Mouse (Mus musculus): ENCODE data around the gene Psmd13. TPM values are rescaled to one million over a fixed set of nuclear protein-coding genes. Genes with fewer than 3 reads are reported as not detected.

Gene Psmd13
- polyA plus RNA-seq, 1 experiment, result 96.6 TPM

- Histone ChIP-seq H3K4me3 (ENCODE audit: insufficient read depth, low read length) (no peak within 1 kb of the TSS), H3K4me1 (ENCODE audit: control insufficient read depth, insufficient read depth, low read length) (0 out of 2 replicates have a peak, but pooled peaks cover 1% of the 10 kb centered on the region), H3K27ac (ENCODE audit: insufficient read depth, low read length) (no peak within 1 kb of the TSS)
- TF ChIP-seq POLR2A (IDR thresholded peaks at IDR 0.05; ENCODE audit: extremely low read depth, insufficient read depth, low read length) (no peak), CTCF (IDR thresholded peaks at IDR 0.05; ENCODE audit: extremely low read depth, insufficient read depth, low read length) (no peak)
Measured at GRCm38 (mm10) chr7:140900220-140900619, 18.5 kb downstream of the Psmd13 start, which contains the start of gene Cox8b. TSS of gene Cox8b (minus strand) at chr7:140900446.

- TF ChIP-seq POLR2A (IDR thresholded peaks at IDR 0.05; ENCODE audit: extremely low read depth, insufficient read depth, low read length), result no peak
- TF ChIP-seq CTCF (IDR thresholded peaks at IDR 0.05; ENCODE audit: extremely low read depth, insufficient read depth, low read length), result no peak
Measured at GRCm38 (mm10) chr7:140902036-140902875, 20.5 kb downstream of the Psmd13 start.

DNA sequence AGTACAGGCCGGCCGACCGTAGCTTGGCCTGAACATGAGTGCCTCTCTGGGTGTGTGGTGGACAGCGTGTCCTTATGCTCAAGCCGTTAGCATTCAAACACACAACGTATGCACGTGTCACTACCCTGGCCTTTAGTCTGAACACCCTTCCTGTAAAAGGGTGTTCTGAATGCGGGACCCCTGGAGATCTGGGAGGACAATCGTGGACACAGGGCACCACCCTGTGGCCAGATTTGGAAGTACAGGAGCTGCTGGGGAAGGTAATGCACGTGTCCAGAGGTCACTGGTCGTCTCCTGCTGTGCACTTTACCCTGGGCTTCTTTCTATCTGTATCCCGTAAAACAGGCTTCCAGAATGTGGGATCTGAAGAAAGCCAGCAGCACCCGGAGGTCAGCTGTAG lies 21.4 kb downstream of the Psmd13 start:
- Histone ChIP-seq H3K4me3 (ENCODE audit: insufficient read depth, low read length) (no peak overlapping the region), H3K4me1 (ENCODE audit: control insufficient read depth, insufficient read depth, low read length) (0 out of 2 replicates have a peak, but pooled peaks cover 1% of the 10 kb centered on the region), H3K27ac (ENCODE audit: insufficient read depth, low read length) (no peak overlapping the region)
- TF ChIP-seq POLR2A (IDR thresholded peaks at IDR 0.05; ENCODE audit: extremely low read depth, insufficient read depth, low read length) (no peak), CTCF (IDR thresholded peaks at IDR 0.05; ENCODE audit: extremely low read depth, insufficient read depth, low read length) (peak; percentile 89)

More at GRCm38 (mm10) chr7:140902036-140902875, 20.5 kb downstream of the Psmd13 start:
- Histone ChIP-seq H3K4me3 (ENCODE audit: insufficient read depth, low read length) (no peak overlapping the region), H3K27ac (ENCODE audit: insufficient read depth, low read length) (no peak overlapping the region), H3K4me1 (ENCODE audit: control insufficient read depth, insufficient read depth, low read length) (0 out of 2 replicates have a peak, but pooled peaks cover 1% of the 10 kb centered on the region)

DNA sequence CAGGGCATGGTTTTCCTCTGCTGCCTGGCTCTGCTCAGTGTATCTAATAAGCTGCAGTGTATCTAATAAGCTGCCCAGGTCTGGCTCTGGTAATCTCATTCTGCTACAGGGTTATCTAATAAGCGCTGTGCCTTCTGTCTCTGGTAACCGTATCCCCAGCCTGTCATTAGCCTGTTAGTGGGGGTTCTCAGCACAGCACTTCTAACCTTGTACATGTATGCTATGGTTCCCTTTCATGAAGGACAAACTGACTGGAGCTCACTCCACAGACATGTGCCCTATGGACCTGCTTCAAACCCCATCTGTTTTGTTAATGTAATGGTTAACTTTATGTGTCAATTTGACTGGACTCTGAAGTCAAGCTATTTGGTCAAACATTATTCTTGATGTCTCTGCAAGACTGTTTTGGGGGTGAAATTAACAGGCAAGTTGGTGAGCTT lies 23.9 kb downstream of the Psmd13 start:
- TF ChIP-seq CTCF (IDR thresholded peaks at IDR 0.05; ENCODE audit: extremely low read depth, insufficient read depth, low read length) (no peak), POLR2A (IDR thresholded peaks at IDR 0.05; ENCODE audit: extremely low read depth, insufficient read depth, low read length) (no peak)
- H3K27ac ChIP-seq (ENCODE audit: insufficient read depth, low read length), result no peak overlapping the region
- H3K4me1 ChIP-seq (ENCODE audit: control insufficient read depth, insufficient read depth, low read length), result 0 out of 2 replicates have a peak, but pooled peaks cover 1% of the 10 kb centered on the region
- H3K4me3 ChIP-seq (ENCODE audit: insufficient read depth, low read length), result no peak overlapping the region

DNA sequence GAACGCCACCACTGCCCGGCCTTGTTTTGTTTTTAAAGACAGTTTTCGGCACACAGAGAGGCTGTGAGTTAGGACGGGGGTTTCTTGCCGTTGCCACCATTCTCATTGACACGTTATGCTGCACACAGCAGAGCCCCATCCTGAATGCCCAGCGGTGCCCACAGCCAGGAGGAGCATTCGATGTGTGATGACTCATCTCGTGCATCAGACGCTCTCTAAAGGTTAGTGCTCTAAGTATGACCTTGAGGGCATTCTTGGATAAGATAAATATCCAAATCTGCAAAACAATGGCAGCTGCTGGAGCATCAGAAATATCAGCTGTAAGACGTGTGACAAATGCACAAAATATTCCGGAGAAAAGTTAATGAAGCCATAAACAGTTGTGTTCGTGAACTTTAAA lies 25.4 kb downstream of the Psmd13 start:
- no peak overlapping the region for H3K27ac ChIP-seq (ENCODE audit: insufficient read depth, low read length)
- no peak overlapping the region for H3K4me3 ChIP-seq (ENCODE audit: insufficient read depth, low read length)
- no peak for TF ChIP-seq POLR2A (IDR thresholded peaks at IDR 0.05; ENCODE audit: extremely low read depth, insufficient read depth, low read length)
- TF ChIP-seq CTCF (IDR thresholded peaks at IDR 0.05; ENCODE audit: extremely low read depth, insufficient read depth, low read length), result no peak
- no peaks in the 10 kb centered on the region for H3K4me1 ChIP-seq (ENCODE audit: control insufficient read depth, insufficient read depth, low read length)

GRCm38 (mm10) chr7:140907697-140908096 lies 25.9 kb downstream of the Psmd13 start:
- 0 out of 2 replicates have a peak, but pooled peaks cover 1% of the 10 kb centered on the region for H3K4me1 ChIP-seq (ENCODE audit: control insufficient read depth, insufficient read depth, low read length)
- no peak overlapping the region for H3K27ac ChIP-seq (ENCODE audit: insufficient read depth, low read length)
- TF ChIP-seq POLR2A (IDR thresholded peaks at IDR 0.05; ENCODE audit: extremely low read depth, insufficient read depth, low read length) (no peak), CTCF (IDR thresholded peaks at IDR 0.05; ENCODE audit: extremely low read depth, insufficient read depth, low read length) (no peak)
- H3K4me3 ChIP-seq (ENCODE audit: insufficient read depth, low read length), result no peak overlapping the region

- no peak for TF ChIP-seq POLR2A (IDR thresholded peaks at IDR 0.05; ENCODE audit: extremely low read depth, insufficient read depth, low read length)
- TF ChIP-seq CTCF (IDR thresholded peaks at IDR 0.05; ENCODE audit: extremely low read depth, insufficient read depth, low read length), result no peak
- Histone ChIP-seq H3K4me1 (ENCODE audit: control insufficient read depth, insufficient read depth, low read length) (0 out of 2 replicates have a peak, but pooled peaks cover 1% of the 10 kb centered on the region), H3K27ac (ENCODE audit: insufficient read depth, low read length) (no peak overlapping the region), H3K4me3 (ENCODE audit: insufficient read depth, low read length) (no peak overlapping the region; the same call in 1 of the 2 replicates)
Measured at GRCm38 (mm10) chr7:140908181-140908580, 26.4 kb downstream of the Psmd13 start.

DNA sequence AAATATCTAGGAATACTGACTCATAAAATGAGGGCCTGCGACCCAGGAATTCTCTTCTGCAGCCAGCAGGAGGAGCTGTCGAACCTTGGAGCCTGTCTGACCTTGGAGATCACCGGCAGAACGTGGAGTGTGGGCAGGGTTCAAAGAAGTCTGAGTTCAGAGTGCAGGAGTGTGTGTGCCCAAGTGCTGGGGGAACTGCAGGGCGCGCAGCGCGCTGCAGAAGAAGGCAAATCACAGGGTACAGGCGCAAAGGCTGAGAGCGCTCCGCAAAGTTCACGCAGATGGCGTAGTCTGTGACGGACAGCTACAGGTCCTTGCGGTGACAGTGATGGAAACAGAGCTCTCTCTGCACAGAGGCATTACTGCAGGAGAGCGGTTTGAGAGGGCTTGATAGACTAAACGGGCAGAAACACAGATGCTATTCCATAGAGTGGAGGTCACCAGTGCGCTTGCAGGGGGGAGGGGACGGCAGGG lies 26.9 kb downstream of the Psmd13 start:
- peak; percentile 80 for TF ChIP-seq CTCF (IDR thresholded peaks at IDR 0.05; ENCODE audit: extremely low read depth, insufficient read depth, low read length)
- no peak for TF ChIP-seq POLR2A (IDR thresholded peaks at IDR 0.05; ENCODE audit: extremely low read depth, insufficient read depth, low read length)
- Histone ChIP-seq H3K4me3 (ENCODE audit: insufficient read depth, low read length) (peak overlapping the region; percentile 13), H3K4me1 (ENCODE audit: control insufficient read depth, insufficient read depth, low read length) (0 out of 2 replicates have a peak, but pooled peaks cover 1% of the 10 kb centered on the region), H3K27ac (ENCODE audit: insufficient read depth, low read length) (no peak overlapping the region)

DNA sequence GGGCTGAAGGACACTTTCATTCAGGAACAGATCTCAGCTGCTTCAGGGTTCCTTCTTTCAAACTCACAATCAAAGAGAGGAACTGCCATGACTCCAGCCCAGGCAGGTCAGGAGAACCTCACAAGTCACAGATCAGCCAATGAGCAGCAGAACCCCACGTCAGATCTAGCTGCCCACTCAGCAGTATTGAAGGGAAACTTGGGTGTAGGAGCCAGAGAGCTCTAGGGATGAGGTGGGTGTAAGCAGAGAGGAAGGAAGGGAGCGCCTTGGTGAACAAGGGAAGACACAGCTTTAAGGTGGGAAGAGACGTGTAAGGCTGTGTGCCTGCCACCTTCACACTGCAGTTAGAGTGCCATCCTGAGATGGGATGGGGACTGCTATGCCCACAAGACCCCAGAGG lies 30.5 kb downstream of the Psmd13 start:
- TF ChIP-seq CTCF (IDR thresholded peaks at IDR 0.05; ENCODE audit: extremely low read depth, insufficient read depth, low read length) (no peak), POLR2A (IDR thresholded peaks at IDR 0.05; ENCODE audit: extremely low read depth, insufficient read depth, low read length) (no peak)
- 0 out of 2 replicates have a peak, but pooled peaks cover 1% of the 10 kb centered on the region for H3K4me1 ChIP-seq (ENCODE audit: control insufficient read depth, insufficient read depth, low read length)
- H3K4me3 ChIP-seq (ENCODE audit: insufficient read depth, low read length), result no peak overlapping the region
- H3K27ac ChIP-seq (ENCODE audit: insufficient read depth, low read length), result no peak overlapping the region

Measured in cortical plate, adult 2 months (tissue).